Mouse (Mus musculus): ENCODE results near the gene Fbp2. TPM values are rescaled to one million over a fixed set of nuclear protein-coding genes. Genes with fewer than 3 reads are reported as not detected.

Gene Fbp2
- polyA plus RNA-seq, 1 experiment, result 0.41 TPM

DNA sequence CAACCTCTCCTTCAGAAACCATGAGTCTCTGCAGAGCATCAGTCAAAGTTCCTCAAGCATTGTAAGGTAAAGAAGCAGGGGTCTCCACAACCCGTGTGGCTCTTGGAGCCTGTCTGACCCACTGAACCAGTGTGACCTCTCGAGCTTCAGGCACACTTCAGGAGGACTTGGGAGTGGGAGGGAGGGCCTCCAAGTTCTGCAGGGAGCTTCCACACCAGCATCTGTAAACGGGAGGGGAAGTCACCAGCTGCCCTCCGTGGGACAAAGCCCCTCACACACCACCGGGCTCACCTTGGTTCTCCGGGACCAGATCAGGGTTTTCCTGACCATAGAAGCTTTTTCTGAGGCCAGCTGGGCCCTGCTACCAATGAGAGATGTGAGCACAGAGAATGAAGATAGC is 21.2 kb upstream of the Fbp2 start:
- Histone ChIP-seq H3K4me3 (ENCODE audit: control insufficient read depth, low read depth, low read length) (no peak overlapping the region), H3K36me3 (ENCODE audit: control insufficient read depth, insufficient read depth, low read length) (no peaks in the 10 kb centered on the region; the same call in 1 of the 2 replicates), H3K27me3 (ENCODE audit: control insufficient read depth, insufficient read depth, low read length) (no peaks in the 10 kb centered on the region), H3K4me1 (ENCODE audit: control insufficient read depth, insufficient read depth, low read length) (no peaks in the 10 kb centered on the region; the same call in 1 of the 2 replicates), H3K27ac (ENCODE audit: control insufficient read depth, insufficient read depth, low read depth, low read length) (no peak overlapping the region)
- TF ChIP-seq POLR2A (IDR thresholded peaks at IDR 0.05; ENCODE audit: control insufficient read depth, low read depth, low read length), result no peak
- no peak for TF ChIP-seq CTCF (IDR thresholded peaks at IDR 0.05; ENCODE audit: control insufficient read depth, insufficient read depth, insufficient replicate concordance, low read depth, low read length)

DNA sequence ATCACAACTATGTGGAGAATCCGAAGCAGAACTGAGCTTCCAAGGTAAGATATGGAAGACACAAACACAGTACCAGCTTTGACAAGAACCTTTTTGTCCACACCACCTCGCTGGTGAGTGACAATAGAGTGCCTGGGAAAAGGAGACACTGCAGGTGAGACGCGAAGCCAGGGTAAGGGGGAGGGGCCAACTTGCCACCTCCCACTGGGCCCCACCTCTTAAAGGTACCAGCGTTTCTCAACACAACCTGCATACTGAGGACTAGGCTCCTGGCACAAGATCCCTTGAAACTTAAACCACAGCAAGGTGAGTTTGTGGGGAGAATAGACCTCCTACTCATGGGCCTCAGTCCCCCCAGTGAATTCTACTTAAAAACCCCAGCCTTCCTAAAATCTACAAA is 19.0 kb upstream of the Fbp2 start:
- Histone ChIP-seq H3K4me3 (ENCODE audit: control insufficient read depth, low read depth, low read length) (no peak overlapping the region), H3K27ac (ENCODE audit: control insufficient read depth, insufficient read depth, low read depth, low read length) (no peak overlapping the region), H3K4me1 (ENCODE audit: control insufficient read depth, insufficient read depth, low read length) (no peaks in the 10 kb centered on the region; the same call in 1 of the 2 replicates), H3K27me3 (ENCODE audit: control insufficient read depth, insufficient read depth, low read length) (no peaks in the 10 kb centered on the region), H3K36me3 (ENCODE audit: control insufficient read depth, insufficient read depth, low read length) (no peaks in the 10 kb centered on the region)
- TF ChIP-seq POLR2A (IDR thresholded peaks at IDR 0.05; ENCODE audit: control insufficient read depth, low read depth, low read length), result no peak
- TF ChIP-seq CTCF (IDR thresholded peaks at IDR 0.05; ENCODE audit: control insufficient read depth, insufficient read depth, insufficient replicate concordance, low read depth, low read length), result no peak

DNA sequence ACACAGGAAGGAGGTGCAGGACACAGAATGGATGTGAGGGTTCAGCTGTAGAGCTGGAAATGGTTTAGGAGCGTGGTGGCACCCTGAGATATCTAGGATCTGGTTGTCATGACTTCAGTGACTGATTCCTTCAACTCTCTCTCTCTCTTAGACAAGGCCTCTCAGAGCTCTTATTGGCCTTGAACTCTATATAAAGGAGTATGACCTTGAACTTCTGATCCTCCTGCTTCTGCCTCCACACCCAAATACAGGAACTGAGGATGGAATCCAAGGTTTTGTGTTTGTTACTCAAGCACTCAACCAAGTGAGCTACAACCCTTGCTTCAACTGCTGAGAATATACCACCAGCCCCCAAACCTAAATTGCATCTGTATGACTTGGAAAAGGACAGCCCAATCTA is 17.9 kb upstream of the Fbp2 start:
- Histone ChIP-seq H3K4me3 (ENCODE audit: control insufficient read depth, low read depth, low read length) (no peak overlapping the region), H3K27me3 (ENCODE audit: control insufficient read depth, insufficient read depth, low read length) (no peaks in the 10 kb centered on the region), H3K4me1 (ENCODE audit: control insufficient read depth, insufficient read depth, low read length) (no peaks in the 10 kb centered on the region; the same call in 1 of the 2 replicates), H3K36me3 (ENCODE audit: control insufficient read depth, insufficient read depth, low read length) (no peaks in the 10 kb centered on the region), H3K27ac (ENCODE audit: control insufficient read depth, insufficient read depth, low read depth, low read length) (no peak overlapping the region)
- no peak for TF ChIP-seq POLR2A (IDR thresholded peaks at IDR 0.05; ENCODE audit: control insufficient read depth, low read depth, low read length)
- no peak for TF ChIP-seq CTCF (IDR thresholded peaks at IDR 0.05; ENCODE audit: control insufficient read depth, insufficient read depth, insufficient replicate concordance, low read depth, low read length)

DNA sequence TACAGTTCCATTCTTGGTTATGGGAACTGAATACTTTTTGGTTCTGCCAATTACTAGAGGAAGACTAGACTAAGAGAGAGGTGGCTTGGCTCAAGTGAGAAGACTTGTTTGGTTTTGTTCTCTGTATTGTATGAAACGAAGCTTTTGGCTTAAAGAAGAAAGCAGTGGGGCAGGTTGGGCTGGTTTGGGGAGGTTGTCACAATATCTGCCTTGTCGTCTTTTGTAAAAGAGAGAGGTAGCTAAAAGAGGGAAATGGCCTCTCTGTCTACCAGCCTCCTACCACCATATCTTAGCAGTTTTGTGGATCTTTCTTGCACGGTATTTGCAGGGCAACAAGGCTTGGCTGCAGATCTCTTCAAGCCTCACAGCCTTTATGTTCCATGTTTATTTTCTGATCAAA is 14.0 kb upstream of the Fbp2 start:
- no peak for TF ChIP-seq CTCF (IDR thresholded peaks at IDR 0.05; ENCODE audit: control insufficient read depth, insufficient read depth, insufficient replicate concordance, low read depth, low read length)
- no peak for TF ChIP-seq POLR2A (IDR thresholded peaks at IDR 0.05; ENCODE audit: control insufficient read depth, low read depth, low read length)
- Histone ChIP-seq H3K27me3 (ENCODE audit: control insufficient read depth, insufficient read depth, low read length) (no peaks in the 10 kb centered on the region), H3K4me3 (ENCODE audit: control insufficient read depth, low read depth, low read length) (no peak overlapping the region), H3K27ac (ENCODE audit: control insufficient read depth, insufficient read depth, low read depth, low read length) (no peak overlapping the region), H3K36me3 (ENCODE audit: control insufficient read depth, insufficient read depth, low read length) (no peaks in the 10 kb centered on the region), H3K4me1 (ENCODE audit: control insufficient read depth, insufficient read depth, low read length) (no peaks in the 10 kb centered on the region)

DNA sequence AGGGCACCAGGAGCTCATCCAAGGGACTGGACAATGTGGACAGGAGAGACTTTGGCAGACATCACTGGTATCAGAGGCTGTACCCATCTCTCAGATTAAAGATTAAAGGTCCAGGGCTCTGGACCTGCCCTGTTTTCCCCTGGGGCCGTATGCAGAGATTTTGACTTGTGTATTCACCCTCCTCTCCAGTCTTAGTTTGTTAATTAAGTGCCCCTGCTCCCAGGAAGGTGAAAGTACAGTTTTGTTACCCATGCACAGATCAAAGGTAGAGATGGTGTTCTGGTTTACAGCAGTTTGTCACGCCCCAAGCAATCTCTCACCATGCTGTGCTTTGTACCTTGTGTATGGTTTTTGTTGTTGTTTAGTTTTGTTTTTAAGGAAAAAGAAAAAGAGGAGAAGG is 12.4 kb upstream of the Fbp2 start:
- Histone ChIP-seq H3K36me3 (ENCODE audit: control insufficient read depth, insufficient read depth, low read length) (no peaks in the 10 kb centered on the region), H3K4me1 (ENCODE audit: control insufficient read depth, insufficient read depth, low read length) (no peaks in the 10 kb centered on the region), H3K27ac (ENCODE audit: control insufficient read depth, insufficient read depth, low read depth, low read length) (no peak overlapping the region), H3K27me3 (ENCODE audit: control insufficient read depth, insufficient read depth, low read length) (no peaks in the 10 kb centered on the region), H3K4me3 (ENCODE audit: control insufficient read depth, low read depth, low read length) (no peak overlapping the region)
- TF ChIP-seq CTCF (IDR thresholded peaks at IDR 0.05; ENCODE audit: control insufficient read depth, insufficient read depth, insufficient replicate concordance, low read depth, low read length), result no peak
- TF ChIP-seq POLR2A (IDR thresholded peaks at IDR 0.05; ENCODE audit: control insufficient read depth, low read depth, low read length), result no peak

DNA sequence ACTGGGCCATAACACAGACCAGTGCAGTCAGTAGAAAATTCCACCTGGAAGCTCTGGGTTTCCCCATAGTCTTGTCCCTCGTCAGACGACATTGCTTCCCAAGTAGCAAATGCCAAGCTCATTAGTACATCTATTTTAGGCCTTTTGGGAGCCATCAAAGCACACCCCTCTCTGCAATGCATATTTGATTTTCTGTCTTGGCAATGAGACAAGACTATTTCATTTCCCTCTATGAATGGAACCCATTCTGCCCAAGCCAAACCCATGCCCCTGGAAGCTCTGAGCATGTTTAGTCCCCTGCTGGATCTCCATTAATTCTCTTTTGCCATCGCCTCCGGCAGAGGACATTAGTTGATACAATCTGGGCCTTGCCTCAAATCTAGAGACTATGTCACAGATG is 8.6 kb upstream of the Fbp2 start:
- H3K27ac ChIP-seq (ENCODE audit: control insufficient read depth, insufficient read depth, low read depth, low read length), result no peak overlapping the region
- no peaks in the 10 kb centered on the region for H3K36me3 ChIP-seq (ENCODE audit: control insufficient read depth, insufficient read depth, low read length)
- no peak for TF ChIP-seq POLR2A (IDR thresholded peaks at IDR 0.05; ENCODE audit: control insufficient read depth, low read depth, low read length)
- TF ChIP-seq CTCF (IDR thresholded peaks at IDR 0.05; ENCODE audit: control insufficient read depth, insufficient read depth, insufficient replicate concordance, low read depth, low read length), result no peak
- no peak overlapping the region for H3K4me3 ChIP-seq (ENCODE audit: control insufficient read depth, low read depth, low read length)
- H3K4me1 ChIP-seq (ENCODE audit: control insufficient read depth, insufficient read depth, low read length), result no peaks in the 10 kb centered on the region
- no peaks in the 10 kb centered on the region for H3K27me3 ChIP-seq (ENCODE audit: control insufficient read depth, insufficient read depth, low read length)

DNA sequence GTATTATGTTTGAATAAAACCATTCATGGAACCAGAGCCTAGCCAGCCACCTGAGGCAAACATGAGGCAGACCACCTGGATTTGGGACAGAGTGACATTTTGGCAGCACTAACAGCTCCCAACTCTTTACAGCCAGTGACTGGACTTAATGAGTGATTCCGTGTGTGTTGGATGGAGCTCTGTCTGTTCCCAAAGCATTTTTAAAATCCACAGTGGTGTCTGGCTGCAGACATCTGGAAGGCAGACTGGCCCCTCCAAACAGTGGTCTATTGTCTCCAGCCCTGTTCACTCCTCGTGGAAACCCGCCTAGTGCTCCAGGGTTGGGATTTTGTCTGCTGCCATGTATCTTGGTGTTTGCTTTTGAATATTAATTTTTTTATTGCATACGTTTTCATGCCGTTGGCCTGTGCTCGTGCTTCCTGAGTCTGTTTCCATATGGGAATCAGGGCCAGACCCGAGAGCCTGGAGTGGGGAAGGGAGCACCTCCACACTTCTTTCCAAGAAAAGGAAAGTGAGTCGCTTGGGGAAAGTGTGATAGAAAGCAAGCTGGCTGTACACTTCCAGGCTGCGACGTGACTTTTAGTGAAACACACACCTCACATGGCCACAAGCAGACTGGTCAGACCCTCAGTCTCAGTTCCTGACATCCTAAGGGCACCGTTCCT is 7.6 kb upstream of the Fbp2 start:
- TF ChIP-seq POLR2A (IDR thresholded peaks at IDR 0.05; ENCODE audit: control insufficient read depth, low read depth, low read length), result no peak
- Histone ChIP-seq H3K27ac (ENCODE audit: control insufficient read depth, insufficient read depth, low read depth, low read length) (no peak overlapping the region), H3K4me1 (ENCODE audit: control insufficient read depth, insufficient read depth, low read length) (0 out of 2 replicates have a peak, but pooled peaks cover under 1% of the 10 kb centered on the region), H3K36me3 (ENCODE audit: control insufficient read depth, insufficient read depth, low read length) (no peaks in the 10 kb centered on the region), H3K27me3 (ENCODE audit: control insufficient read depth, insufficient read depth, low read length) (no peaks in the 10 kb centered on the region), H3K4me3 (ENCODE audit: control insufficient read depth, low read depth, low read length) (no peak overlapping the region)
